Mouse (Mus musculus): ENCODE results near the gene Gm6657. TPM values are rescaled to one million over a fixed set of nuclear protein-coding genes. Genes with fewer than 3 reads are reported as not detected.

Gene Gm6657
- polyA plus RNA-seq, 1 experiment from 2014 or later: not detected

DNA sequence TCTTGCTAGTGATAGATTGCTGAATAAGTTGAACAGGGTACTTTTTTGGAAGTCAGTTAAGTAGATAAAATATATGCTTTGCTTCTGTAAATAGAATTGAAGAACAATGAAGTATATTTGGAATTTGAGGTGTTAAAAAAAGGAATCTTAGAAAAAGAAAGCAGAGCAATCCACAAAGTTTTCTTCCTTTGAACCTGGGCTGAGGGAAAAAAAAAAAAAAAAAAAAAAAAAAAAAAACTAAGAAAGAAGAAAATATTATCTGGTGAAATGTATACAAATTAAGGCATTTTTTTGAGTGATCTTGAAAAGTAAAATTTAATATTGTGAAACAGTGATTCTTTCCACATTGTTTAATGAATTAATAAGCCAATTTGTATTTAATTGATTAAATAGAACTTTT, 38.5 kb downstream of the Gm6657 start:
- DNase-seq (ENCODE audit: low spot score): no peak
- Histone ChIP-seq H3K36me3 (ENCODE audit: control insufficient read depth, insufficient read depth, low read length) (no peaks in the 10 kb centered on the region), H3K9me3 (ENCODE audit: control insufficient read depth, low read length) (no peaks in the 10 kb centered on the region), H3K27me3 (replicated peaks; ENCODE audit: control insufficient read depth, insufficient read depth, low read length) (no peaks in the 10 kb centered on the region), H3K27ac (replicated peaks; ENCODE audit: low read depth, low read length) (no peak overlapping the region), H3K9ac (ENCODE audit: low read depth, low read length) (no peak overlapping the region), H3K4me3 (ENCODE audit: low read depth, low read length) (no peak overlapping the region), H3K4me2 (ENCODE audit: low read depth, low read length) (no peak overlapping the region), H3K4me1 (ENCODE audit: control insufficient read depth, insufficient read depth, low read length) (peaks cover 4% of the 10 kb centered on the region; the same call in 1 of the 2 replicates)
- ATAC-seq (ENCODE audit: low read depth): no peak

DNA sequence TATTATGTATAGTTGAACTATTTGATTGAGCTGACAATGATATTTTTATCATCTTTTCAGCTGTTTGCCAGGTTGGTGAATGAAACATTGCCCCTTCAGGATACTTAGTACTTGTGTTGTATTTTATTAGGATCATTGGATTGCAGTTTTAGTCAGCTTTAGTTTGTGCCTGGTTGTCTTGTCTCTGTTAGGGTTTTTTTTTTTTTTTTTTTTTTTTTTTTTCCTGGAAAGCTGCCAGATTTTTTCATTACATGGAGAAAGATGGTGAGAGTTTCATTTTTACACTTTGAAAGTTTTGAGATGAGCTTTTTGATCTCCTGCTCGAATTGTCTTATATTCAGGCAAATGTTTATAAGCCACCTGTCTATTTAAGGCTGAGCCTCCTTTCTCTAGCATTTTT, 54.3 kb downstream of the Gm6657 start:
- WGBS: 64% methylated on average over 1 of the region's 1 CpGs
- H3K4me1 ChIP-seq (ENCODE audit: control insufficient read depth, insufficient read depth, low read length): no peaks in the 10 kb centered on the region
- H3K27ac ChIP-seq (replicated peaks; ENCODE audit: low read depth, low read length): no peak overlapping the region
- H3K27me3 ChIP-seq (replicated peaks; ENCODE audit: control insufficient read depth, insufficient read depth, low read length): no peaks in the 10 kb centered on the region
- no peak overlapping the region for H3K4me3 ChIP-seq (ENCODE audit: low read depth, low read length)
- ATAC-seq (ENCODE audit: low read depth): no peak
- H3K9ac ChIP-seq (ENCODE audit: low read depth, low read length): no peak overlapping the region
- no peaks in the 10 kb centered on the region for H3K9me3 ChIP-seq (ENCODE audit: control insufficient read depth, low read length)
- DNase-seq (ENCODE audit: low spot score): no peak
- H3K4me2 ChIP-seq (ENCODE audit: low read depth, low read length): no peak overlapping the region
- no peaks in the 10 kb centered on the region for H3K36me3 ChIP-seq (ENCODE audit: control insufficient read depth, insufficient read depth, low read length)

DNA sequence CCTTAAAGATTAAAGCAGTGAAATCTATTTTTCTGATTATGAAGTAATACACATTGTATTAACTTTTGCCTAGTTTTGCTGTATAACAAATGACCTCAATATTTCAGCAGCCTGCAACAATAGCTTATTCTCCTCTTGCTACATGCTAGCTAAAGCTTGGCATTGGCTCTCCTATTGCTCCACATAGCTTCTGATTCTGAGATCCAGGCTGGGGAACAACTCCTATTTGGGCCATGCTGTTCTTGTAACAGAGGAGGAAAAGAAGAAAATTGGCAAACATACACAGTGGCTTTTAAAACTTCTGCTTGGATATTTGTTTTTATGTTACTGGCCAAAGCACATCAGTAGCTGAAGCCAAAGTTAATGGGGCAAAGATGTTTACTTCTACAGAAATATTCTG, 55.1 kb downstream of the Gm6657 start:
- DNase-seq (ENCODE audit: low spot score) (no peak), ATAC-seq (ENCODE audit: low read depth) (no peak)
- H3K4me3 ChIP-seq (ENCODE audit: low read depth, low read length): no peak overlapping the region

More for the DNA sequence above, 55.1 kb downstream of the Gm6657 start:
- Histone ChIP-seq H3K9ac (ENCODE audit: low read depth, low read length) (no peak overlapping the region), H3K27ac (replicated peaks; ENCODE audit: low read depth, low read length) (no peak overlapping the region), H3K4me2 (ENCODE audit: low read depth, low read length) (no peak overlapping the region), H3K27me3 (replicated peaks; ENCODE audit: control insufficient read depth, insufficient read depth, low read length) (no peaks in the 10 kb centered on the region), H3K4me1 (ENCODE audit: control insufficient read depth, insufficient read depth, low read length) (no peaks in the 10 kb centered on the region), H3K9me3 (ENCODE audit: control insufficient read depth, low read length) (no peaks in the 10 kb centered on the region), H3K36me3 (ENCODE audit: control insufficient read depth, insufficient read depth, low read length) (no peaks in the 10 kb centered on the region)

Other genes starting within 250 kb of the Gm6657 start
- gene Gphn, start 32.1 kb downstream of the Gm6657 start, polyA plus RNA-seq (2014; fragmentation: Nextera tagmentation; extraction: Ambion mirVana): 15.8 and 16.0 TPM in 2 replicates